Mouse (Mus musculus): ENCODE measurements around the gene Bdh1.
"Not testable (repeated sequence)": the region's sequence is repeated elsewhere in the genome, so short reads cannot be mapped to it uniquely, and the experiment has no call there.

The Bdh1 gene

DNA sequence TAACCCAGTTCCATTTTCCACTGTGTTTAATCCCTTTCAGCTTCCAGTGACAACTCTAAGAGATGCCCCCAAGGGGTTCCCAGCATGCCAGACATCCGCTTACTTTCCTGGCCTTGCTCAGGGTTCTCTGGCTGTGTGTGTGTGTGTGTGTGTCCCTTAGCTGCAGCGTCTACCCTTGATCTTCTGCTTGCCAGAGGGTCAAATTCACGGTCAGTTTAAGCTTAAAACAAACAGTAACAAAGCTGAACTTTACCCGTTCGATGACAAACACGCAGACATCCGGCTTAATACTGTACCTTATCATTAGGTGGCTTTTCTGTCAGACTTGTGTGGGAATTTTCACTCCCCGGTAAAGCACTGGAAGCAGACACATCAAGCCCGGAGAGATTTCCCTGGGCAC is at the start of gene Bdh1:
Gene Bdh1, plus strand, starts transcription at position 281 of the 400 bp plus-strand sequence.
- DNase-seq = no peak

- not testable (repeated sequence) for DNase-seq
Observed at GRCm38 (mm10) chr16:31372316-31372715, 49.8 kb upstream of the Bdh1 start.

DNA sequence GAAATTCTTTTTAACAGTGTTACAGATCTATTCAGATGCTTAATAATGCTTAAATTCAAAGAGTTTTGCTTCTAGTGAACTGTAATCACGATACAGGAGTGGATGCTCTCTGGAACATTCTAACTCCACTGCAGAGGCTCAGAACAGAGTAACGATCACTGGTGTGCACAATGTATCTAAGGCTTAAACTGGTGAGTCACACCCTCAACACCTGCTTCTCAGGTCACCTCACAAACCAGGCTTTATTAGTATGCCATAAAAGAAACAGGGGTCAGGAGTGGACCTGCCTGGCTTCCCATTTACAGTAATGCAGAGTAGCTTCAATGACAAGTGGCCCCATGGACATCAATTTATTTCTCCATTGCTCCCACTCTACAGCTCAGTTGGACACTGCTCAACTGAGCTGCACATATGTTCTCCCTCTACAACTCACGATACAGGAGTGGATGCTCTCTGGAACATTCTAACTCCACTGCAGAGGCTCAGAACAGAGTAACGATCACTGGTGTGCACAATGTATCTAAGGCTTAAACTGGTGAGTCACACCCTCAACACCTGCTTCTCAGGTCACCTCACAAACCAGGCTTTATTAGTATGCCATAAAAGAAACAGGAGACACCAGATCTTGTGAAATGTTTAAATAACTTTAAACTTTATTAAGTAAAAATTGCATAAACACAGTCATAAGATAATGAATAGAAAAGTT is 46.0 kb upstream of the Bdh1 start:
- DNase-seq = not testable (repeated sequence)

- DNase-seq = not testable (repeated sequence)
Observed at GRCm38 (mm10) chr16:31388269-31388668, 33.8 kb upstream of the Bdh1 start.

DNA sequence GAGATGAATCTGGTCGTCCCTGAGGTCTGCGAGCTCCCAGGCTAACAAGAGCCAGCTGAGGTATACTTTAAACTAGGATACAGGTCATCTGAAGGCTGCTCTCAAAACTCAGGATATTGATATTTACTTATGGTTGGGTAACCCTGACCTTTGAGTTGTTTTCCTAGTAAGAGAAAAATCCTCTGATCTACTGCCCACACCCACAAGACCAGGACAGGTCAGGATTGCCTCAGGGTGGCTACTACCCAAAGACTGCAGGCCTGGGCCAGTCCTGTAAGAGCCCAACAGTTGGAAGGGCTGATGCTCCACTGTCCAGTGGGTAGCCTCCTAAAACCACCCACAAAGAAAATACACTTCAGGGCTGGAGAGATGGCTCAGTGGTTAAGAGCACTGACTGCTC is 22.8 kb upstream of the Bdh1 start:
- DNase-seq = no peak

- DNase-seq = no peak
Observed at GRCm38 (mm10) chr16:31400908-31401692, 21.0 kb upstream of the Bdh1 start.

- DNase-seq = no peak
Observed at GRCm38 (mm10) chr16:31402096-31402495, 20.0 kb upstream of the Bdh1 start.

GRCm38 (mm10) chr16:31403971-31404370 is 18.1 kb upstream of the Bdh1 start:
- DNase-seq = no peak

- no peak for DNase-seq
Observed at GRCm38 (mm10) chr16:31405040-31405439, 17.0 kb upstream of the Bdh1 start.

- no peak for DNase-seq
Observed at GRCm38 (mm10) chr16:31407872-31408271, 14.2 kb upstream of the Bdh1 start.

DNA sequence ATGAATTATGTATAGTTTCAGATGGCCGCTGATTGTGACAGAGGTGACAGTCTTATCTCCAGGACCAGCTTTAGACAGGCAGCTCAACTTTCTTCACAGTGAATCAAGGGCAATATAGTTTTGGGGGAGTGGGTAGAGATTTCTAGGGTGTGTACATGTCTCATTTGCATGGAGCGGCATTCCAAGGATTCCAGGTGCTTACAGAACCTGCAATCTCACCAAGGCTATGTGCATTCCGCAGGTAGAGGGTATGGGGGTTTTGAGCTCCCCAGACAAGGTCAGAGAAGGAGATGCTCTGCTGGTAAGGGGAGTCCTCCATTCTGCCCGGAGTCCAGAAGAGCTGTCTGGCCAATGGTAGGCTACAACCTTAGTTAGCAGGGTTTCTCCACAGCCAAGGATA is 11.1 kb upstream of the Bdh1 start:
- DNase-seq = no peak

DNA sequence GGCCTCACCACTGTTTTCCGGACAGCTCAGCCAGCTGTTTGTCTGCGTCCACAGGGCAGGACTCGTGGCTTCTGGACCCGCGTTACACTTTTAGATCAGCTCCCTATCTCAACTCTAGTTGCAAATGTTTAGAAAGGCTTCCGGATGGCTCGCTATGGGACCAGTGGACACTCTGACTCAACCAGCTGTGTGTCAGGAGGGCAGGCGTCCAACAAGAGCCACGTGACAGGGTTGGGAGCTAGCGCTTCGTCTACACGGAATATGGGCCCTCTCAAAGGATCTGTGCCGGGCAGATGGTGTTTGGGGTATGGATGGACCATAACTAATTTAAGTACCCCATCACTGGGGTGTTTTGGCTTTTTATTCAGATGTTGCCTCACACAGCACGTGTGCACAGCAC is 9.8 kb upstream of the Bdh1 start:
- no peak for DNase-seq

- DNase-seq = no peak
Observed at GRCm38 (mm10) chr16:31413777-31414176, 8.3 kb upstream of the Bdh1 start.

GRCm38 (mm10) chr16:31415885-31416450 is 6.1 kb upstream of the Bdh1 start:
- DNase-seq = no peak

GRCm38 (mm10) chr16:31418704-31419103 is 3.4 kb upstream of the Bdh1 start:
- no peak for DNase-seq

DNA sequence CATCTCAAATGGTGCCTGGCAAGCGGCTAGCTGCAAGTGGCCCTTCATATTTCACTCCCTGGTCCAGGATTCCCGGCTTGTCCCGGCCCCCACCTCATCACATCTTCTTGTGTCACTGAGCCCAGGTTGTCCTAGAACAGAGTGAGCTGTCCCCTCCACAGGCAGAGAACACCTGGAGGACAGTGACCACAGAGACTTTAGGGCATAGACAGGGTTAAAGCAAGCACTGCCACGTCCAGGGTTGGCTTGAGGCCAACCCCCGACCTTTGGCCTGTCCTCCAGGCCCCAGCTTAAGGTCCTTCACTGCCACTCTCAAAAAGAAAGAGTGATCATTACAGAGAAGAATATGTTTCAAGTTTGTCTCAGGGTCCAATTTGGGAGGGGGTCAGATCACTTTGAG is 2.6 kb upstream of the Bdh1 start:
- DNase-seq = no peak

DNA sequence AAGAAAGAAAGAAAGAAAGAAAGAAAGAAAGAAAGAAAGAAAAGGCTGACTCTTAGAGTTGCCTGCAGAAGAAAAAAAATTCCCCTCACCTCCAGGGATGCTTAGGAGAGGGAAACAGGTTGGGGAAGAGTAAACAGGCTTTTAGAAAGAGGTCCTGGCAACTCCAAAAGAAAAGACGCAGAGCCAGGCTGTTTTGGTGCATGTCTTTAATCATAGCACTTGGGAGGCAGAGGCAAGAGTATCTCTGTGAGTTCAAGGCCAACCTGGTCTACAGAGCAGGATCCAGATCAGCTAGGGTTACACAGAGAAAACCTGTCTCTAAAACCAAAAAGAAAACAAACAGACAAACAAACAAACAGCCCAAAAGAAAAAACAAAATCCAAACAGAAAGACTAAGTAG is 642 bp downstream of the Bdh1 start:
- no peak for DNase-seq

DNA sequence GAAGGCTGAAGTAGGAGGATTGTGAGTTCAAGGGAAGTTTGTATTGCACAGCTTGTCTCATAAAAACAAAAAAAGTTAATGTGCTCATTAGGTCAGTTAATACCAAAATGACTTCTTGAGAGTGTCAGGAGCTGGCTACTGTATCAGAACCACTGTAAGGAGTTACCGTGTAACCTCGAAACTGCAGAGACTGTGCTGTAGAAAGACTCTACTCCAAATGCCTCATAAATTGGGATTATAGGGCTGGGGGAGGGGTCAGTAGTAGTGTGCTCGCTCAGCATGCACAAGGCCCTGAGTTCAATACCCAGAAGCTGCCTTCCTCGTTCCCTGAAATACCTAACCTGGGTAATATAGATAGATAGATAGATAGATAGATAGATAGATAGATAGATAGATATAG is 1.3 kb downstream of the Bdh1 start:
- no peak for DNase-seq

- DNase-seq = no peak
Observed at GRCm38 (mm10) chr16:31424416-31425187, 2.5 kb downstream of the Bdh1 start.

DNA sequence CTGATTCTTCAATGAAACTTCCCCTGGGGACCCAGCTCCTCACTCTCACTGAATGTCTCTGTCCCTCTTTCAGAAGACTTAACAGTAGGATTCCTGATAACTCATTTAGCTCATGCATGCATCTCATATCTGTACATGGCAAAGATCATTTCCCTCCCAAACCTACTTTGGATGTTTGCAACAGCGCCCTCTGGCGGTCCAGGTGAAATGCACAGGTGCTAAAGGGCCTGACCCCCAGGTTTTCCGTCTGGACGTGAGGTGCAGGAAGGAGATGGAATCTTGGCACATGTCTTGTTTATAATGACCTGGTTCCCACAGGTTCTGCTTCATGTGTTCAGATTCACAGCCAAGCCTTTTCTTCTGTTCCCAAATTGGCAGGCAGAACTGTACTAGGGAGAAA is 3.4 kb downstream of the Bdh1 start:
- peak; percentile 64 for DNase-seq

GRCm38 (mm10) chr16:31426496-31427126 is 4.5 kb downstream of the Bdh1 start:
- DNase-seq = no peak

DNA sequence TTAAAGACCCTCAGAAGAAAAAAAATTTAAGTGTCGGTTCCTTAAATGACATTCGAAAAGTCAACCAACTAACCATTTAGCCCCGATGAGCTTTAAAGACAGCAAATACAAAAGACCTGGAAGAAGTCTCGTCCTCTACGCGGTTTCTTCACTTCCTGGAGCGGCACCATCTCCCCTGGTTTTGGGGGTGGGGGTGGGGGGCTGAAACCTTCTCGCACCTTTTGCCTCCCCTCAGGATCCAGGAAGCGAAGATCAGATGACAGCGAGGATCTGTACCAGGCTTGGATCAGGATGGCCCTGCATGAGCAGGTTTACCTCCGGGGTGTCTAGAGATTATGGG is 6.2 kb downstream of the Bdh1 start:
- DNase-seq = no peak
